Mouse (Mus musculus): ENCODE data around the gene Use1.

Use1 gene

GRCm38 (mm10) chr8:71366771-71367528 lies at the start of gene Use1:
Gene Use1 (plus strand): TSS chr8:71366848.
- WGBS: under 1% methylated on average over 56 of the region's 56 CpGs

- 79% methylated on average over 5 of the region's 5 CpGs for WGBS
These were observed 48.0 kb upstream of the Use1 start for GRCm38 (mm10) chr8:71318610-71319009.

DNA sequence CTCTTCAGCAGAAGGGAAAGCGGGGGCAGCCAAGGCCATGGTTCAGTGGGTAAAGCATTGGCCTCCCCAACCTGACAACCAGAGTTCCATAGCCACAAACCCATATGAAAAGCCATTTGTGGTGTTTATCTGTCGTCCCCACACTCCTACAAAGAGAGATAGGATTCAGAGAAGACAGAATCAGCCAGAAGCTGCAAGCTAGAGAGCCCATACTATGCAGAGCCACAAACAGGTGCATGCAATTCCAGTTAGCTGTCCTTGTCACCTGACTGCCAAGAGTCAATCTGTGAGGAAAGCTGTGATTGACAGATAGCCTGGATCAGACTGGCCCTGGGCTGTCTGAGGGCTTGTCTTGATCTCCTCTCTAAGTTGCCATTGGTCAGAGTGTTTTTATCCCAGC lies 46.9 kb upstream of the Use1 start:
- 89% methylated on average over 2 of the region's 2 CpGs for WGBS

GRCm38 (mm10) chr8:71322939-71323338 lies 43.7 kb upstream of the Use1 start:
- WGBS: 80% methylated on average over 3 of the region's 3 CpGs

DNA sequence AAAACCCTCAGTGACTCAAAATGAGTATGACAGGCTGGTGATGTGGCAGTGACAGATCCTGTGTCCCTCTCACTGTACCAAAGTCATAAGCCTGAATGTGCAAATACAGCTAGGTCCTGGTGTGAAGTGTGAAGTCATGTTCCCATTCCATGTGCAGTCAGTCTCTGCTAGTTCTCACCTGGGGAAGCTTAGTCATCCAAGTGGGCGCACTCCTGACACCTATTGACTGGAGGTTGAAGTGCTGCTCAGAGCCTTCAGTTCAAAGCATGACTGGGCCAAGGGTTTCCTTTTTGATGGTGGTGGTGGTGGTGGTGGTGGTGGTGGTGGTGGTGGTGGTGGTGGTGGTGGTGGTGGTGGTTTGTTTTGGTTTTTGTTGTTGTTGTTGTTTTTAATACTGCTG lies 41.8 kb upstream of the Use1 start:
- WGBS: 93% methylated on average over 1 of the region's 1 CpGs

GRCm38 (mm10) chr8:71337834-71338233 lies 28.8 kb upstream of the Use1 start:
- WGBS: 89% methylated on average over 6 of the region's 6 CpGs

GRCm38 (mm10) chr8:71340625-71341024 lies 26.0 kb upstream of the Use1 start:
- WGBS: 90% methylated on average over 5 of the region's 5 CpGs

GRCm38 (mm10) chr8:71346581-71346980 lies 20.1 kb upstream of the Use1 start:
- 57% methylated on average over 1 of the region's 1 CpGs for WGBS

DNA sequence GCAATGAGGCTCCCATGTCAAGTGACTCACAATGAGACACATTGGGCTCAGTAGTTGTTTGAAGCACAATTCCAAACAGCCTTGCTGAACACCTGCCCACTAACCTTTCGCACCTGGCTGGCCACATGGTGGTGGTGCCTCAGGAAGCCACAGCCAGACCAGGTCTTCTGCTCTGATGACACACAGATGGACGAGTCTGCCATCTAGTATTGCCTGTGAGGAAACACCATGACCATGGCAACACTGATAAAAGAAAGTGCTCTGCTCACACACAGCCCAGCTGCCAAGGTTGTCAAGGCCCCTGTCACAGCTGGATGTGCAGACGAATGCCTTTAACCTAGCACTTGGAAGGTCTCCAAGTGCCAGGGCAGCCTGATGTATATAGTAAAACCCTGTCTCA lies 15.5 kb upstream of the Use1 start:
- 64% methylated on average over 3 of the region's 3 CpGs for WGBS

DNA sequence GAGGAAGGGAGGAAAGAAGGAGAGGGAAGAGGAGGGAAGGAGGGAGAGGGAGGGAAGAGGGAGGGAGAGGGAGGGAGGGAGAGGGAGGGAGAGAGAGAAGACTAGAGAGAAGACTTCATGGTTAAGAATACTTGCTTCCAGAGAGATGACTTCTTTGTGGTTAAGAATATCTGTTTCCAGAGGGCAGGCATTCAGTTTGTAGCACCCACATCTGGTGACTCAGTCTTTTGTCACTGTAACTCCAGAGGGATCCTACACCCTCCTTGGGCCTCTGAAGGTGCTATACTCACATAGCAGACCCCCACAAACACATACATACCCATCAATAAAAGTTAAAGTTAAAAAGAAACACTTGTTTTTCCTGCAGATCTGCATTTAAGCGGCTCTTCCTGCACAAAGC lies 15.1 kb upstream of the Use1 start:
- WGBS: 96% methylated on average over 1 of the region's 1 CpGs

DNA sequence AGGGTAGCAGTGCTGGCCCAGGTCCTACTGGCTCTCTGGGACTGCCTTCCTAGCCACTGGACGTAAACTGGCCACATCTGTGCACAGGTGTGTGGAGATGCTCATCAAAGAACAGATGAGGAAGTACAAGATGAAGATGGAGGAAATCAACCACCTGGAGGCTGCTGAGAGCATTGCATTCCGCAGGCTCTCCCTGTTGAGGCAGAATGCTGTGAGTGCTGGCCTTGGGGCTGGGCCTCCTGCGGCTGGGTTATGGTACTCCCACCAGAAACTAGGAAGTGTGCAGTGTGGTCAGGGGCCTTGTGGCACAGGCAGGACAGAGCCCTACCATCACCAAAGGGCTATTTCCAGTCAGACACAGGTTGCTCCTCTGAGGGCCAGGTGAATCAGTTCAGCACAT lies 8.6 kb upstream of the Use1 start:
- WGBS: 90% methylated on average over 3 of the region's 3 CpGs

GRCm38 (mm10) chr8:71367529-71368176 lies 1.0 kb downstream of the Use1 start:
- 30% methylated on average over 17 of the region's 17 CpGs for WGBS

- 87% methylated on average over 10 of the region's 10 CpGs for WGBS
These were observed 2.5 kb downstream of the Use1 start for GRCm38 (mm10) chr8:71369040-71369718.

DNA sequence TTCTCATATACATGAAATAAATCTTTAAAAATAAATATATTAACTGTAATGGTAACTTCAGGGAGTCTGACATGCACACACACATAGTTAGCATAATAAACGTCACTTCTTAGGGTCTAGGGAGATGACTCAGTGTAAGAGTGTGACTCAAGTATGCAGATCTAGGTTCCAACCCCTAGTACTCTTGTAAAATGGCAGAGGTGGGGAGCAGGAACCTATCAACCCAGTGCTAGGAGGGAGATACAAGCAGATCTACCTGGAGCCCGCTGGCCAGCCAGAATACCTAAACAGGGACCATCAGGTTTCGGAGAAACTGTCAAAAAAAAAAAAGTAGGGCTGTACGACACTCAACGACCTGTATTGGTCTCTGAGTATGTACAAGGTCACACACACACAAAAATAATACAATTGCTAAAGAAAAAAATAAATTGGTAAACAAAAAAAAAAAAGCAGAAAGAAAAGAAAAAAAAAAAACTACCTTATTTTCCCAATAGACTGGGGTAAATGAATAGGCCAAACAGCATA lies 4.1 kb downstream of the Use1 start:
- WGBS: 10% methylated on average over 5 of the region's 5 CpGs

DNA sequence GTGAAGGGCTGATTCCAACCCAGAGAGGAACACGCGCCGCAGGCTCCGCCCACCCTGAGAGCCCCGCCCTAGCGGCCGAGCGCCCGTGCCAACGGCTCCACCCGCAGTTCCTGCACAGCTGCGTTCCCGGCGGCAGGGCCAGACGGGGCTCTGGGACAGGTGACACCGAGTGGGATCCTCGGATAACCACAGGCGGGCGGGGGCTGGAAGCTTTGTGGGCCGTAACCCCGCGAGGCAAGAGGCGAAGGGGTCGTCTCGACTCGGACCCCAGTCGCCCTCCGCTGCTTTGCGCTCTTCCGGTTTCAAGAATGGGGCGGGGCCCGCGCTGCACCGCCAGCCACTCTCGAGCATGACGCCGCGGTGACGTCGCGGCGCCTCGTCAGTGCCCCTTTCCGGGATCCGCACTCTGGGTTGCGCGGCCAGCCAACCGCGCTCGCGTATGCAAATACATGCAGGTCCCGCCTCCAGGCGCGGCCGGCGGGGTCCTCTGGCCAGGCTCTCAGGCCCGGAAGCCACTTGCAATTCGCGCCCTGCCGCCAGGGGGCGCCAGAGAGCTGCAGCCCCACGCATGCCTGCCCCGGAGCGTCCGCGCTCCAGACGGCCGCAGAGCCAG lies 4.7 kb downstream of the Use1 start, which contains the start of gene Ocel1:
Gene Ocel1 (plus strand): TSS at position 63 of the 613 bp plus-strand sequence.
- WGBS: under 1% methylated on average over 68 of the region's 68 CpGs

DNA sequence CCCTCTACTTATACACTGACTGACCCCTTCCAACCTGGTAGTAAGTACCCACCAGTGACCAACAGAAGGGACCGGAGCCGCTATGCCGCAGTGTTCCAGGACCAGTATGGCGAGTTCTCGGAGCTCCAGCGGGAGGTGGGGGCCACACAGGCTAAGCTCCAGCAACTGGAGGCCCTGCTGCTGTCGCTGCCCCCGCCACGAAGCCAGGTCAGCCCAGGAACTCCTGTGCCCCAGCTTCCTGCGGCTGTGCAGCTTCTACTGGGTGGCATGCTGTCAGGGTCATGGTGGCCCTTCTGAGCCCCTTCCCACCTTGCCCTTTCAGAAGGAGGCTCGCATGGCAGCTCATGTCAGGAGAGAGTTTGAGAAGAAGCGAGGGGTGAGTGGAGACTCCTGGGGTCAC lies 5.8 kb downstream of the Use1 start:
- WGBS: 89% methylated on average over 12 of the region's 12 CpGs

DNA sequence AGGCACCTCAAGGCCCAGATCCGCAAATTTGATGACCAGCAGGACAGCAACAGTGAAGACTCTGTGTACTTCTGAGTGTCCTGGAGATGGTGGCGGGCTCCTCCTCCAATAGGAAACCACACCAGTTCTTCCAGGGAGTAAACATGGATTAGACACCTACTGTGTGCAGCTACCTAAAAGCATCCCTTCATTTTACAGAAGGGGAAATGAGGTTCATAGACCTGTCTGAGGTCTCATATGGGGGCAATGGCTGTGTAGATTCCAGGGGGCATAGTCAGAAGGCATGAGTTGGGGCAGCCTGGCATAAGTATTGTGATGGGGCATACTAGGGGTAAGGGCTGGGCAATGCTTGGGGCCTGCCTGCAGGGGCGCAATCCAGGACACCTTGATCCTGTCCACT lies 6.4 kb downstream of the Use1 start:
- WGBS: 91% methylated on average over 3 of the region's 3 CpGs

DNA sequence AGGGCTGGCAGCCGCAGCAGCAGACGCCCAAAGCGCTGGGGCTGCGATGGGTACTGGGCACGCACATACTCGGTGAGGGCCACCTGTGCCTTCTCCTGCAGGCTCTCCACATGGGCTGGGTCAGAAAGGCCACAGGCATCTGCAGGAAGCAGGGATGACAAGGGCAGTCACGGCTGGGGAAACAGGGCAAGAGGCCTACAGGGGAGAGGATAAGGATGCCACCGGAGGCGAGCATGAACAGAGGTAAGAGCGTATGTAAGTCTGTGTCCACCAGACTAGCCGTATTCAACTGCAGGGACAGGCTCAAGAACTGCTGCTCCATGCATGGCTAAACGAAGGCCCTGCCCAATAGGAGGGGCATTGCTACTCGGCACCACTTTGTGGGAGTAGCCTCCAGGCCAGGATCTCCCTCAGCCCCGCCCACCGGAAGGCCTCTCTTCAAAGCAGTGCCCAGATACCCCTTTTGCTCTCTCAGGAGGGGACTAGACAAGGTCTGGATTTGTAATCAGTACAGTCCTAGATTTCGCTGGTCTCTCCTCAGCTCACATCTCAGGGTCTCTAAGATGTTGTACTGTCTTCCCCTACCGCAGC lies 8.1 kb downstream of the Use1 start:
- WGBS: 80% methylated on average over 17 of the region's 17 CpGs

GRCm38 (mm10) chr8:71375581-71376422 lies 9.2 kb downstream of the Use1 start:
- 24% methylated on average over 74 of the region's 74 CpGs for WGBS

GRCm38 (mm10) chr8:71376423-71377030 lies 9.9 kb downstream of the Use1 start:
- 57% methylated on average over 8 of the region's 8 CpGs for WGBS

All from cerebral cortex, adult 2 months (tissue).